Mouse (Mus musculus) left cerebral cortex, postnatal 10 days (tissue): ENCODE measurements around the gene Cant1. TPM values are rescaled to one million over a fixed set of nuclear protein-coding genes. Genes with fewer than 3 reads are reported as not detected.
A peak's percentile ranks its signal among the peaks of the same experiment; 100 is the strongest.

ENCODE experiments used
- DNase-seq, 2 experiments: peaks; one replicate each; pipeline ENCODE4 v3.0.0; 2021 to 2022; ENCODE audit warnings: low spot score in 2 of 2, mixed read lengths in 1 of 2; ENCODE audit errors: extremely low spot score in 1 of 2
- intact Hi-C: fragments of 180-260 bp; cut with DNase I; formaldehyde crosslinking; loops from one replicate; pipeline ENCODE4 v1.15.1; 2025
- total RNA-seq, 2 experiments: library from RNA; stranded (reverse); gene quantifications; 2 replicates each; pipeline ENCODE4 v1.2.3; 2021

The Cant1 gene
- total RNA-seq, result 10 to 100 TPM; 37.5 to 37.6 TPM

GRCm38 (mm10) chr11:118418834-118419504 is at the start of gene Cant1:
Gene Cant1, minus strand, starts transcription at chr11:118419086.
- intact Hi-C loops, result no loop called here
- peak; percentile 98 for DNase-seq

- no peak for DNase-seq
- intact Hi-C loops, result no loop called here
These were observed 48.7 kb upstream of the Cant1 start for GRCm38 (mm10) chr11:118467441-118468035.

GRCm38 (mm10) chr11:118460280-118460679 is 41.4 kb upstream of the Cant1 start:
- intact Hi-C loops, result no loop called here
- DNase-seq, result no peak

- intact Hi-C loops, result no loop called here
- DNase-seq, result no peak
These were observed 40.6 kb upstream of the Cant1 start for GRCm38 (mm10) chr11:118459536-118459935.

- intact Hi-C loops, result no loop called here
- peak in 1 of 2 experiments; percentile 86 for DNase-seq
These were observed 40.2 kb upstream of the Cant1 start for GRCm38 (mm10) chr11:118459051-118459450.

- intact Hi-C loops, result no loop called here
- peak in 1 of 2 experiments; percentile 63 for DNase-seq
These were observed 38.1 kb upstream of the Cant1 start for GRCm38 (mm10) chr11:118456937-118457336.

- intact Hi-C loops, result no loop called here
- no peak for DNase-seq
These were observed 36.9 kb upstream of the Cant1 start for GRCm38 (mm10) chr11:118455788-118456187.

GRCm38 (mm10) chr11:118453886-118454671 is 35.2 kb upstream of the Cant1 start:
- no peak for DNase-seq
- intact Hi-C loops, result no loop called here

- DNase-seq, result no peak
- intact Hi-C loops, result no loop called here
These were observed 34.1 kb upstream of the Cant1 start for GRCm38 (mm10) chr11:118452955-118453354.

- no peak for DNase-seq
These were observed 32.3 kb upstream of the Cant1 start for GRCm38 (mm10) chr11:118451211-118451610.

GRCm38 (mm10) chr11:118448385-118448784 is 29.5 kb upstream of the Cant1 start:
- peak in 1 of 2 experiments; percentile 41 for DNase-seq
- intact Hi-C loops, result loop anchor here (5.0 kb wide), 2 partner anchors 44 to 289 kb away; no protein-coding TSS in a partner anchor

More at GRCm38 (mm10) chr11:118451211-118451610, 32.3 kb upstream of the Cant1 start:
- intact Hi-C loops, result no loop called here

- intact Hi-C loops, result loop anchor here (5.0 kb wide), 2 partner anchors 45 to 290 kb away; no protein-coding TSS in a partner anchor
- DNase-seq, result no peak
These were observed 28.5 kb upstream of the Cant1 start for GRCm38 (mm10) chr11:118447346-118447745.

GRCm38 (mm10) chr11:118445843-118446242 is 27.0 kb upstream of the Cant1 start:
- peak; percentile 61 to 63 for DNase-seq
- intact Hi-C loops, result loop anchor here (5.0 kb wide), 2 partner anchors 46 to 291 kb away; no protein-coding TSS in a partner anchor

GRCm38 (mm10) chr11:118443201-118443970 is 24.5 kb upstream of the Cant1 start:
- intact Hi-C loops, result no loop called here
- peak in 1 of 2 experiments; percentile 78 for DNase-seq

- intact Hi-C loops, result no loop called here
- DNase-seq, result no peak
These were observed 23.8 kb upstream of the Cant1 start for GRCm38 (mm10) chr11:118442691-118443090.

GRCm38 (mm10) chr11:118438665-118439414 is 20.0 kb upstream of the Cant1 start:
- intact Hi-C loops, result no loop called here
- DNase-seq, result no peak

GRCm38 (mm10) chr11:118436471-118436935 is 17.6 kb upstream of the Cant1 start:
- intact Hi-C loops, result no loop called here
- peak in 1 of 2 experiments; percentile 77 for DNase-seq

- no peak for DNase-seq
- intact Hi-C loops, result no loop called here
These were observed 15.2 kb upstream of the Cant1 start for GRCm38 (mm10) chr11:118434093-118434492.
